Mouse (Mus musculus): ENCODE measurements around the gene Prrg1. TPM values are rescaled to one million over a fixed set of nuclear protein-coding genes. Genes with fewer than 3 reads are reported as not detected.

Gene Prrg1
- polyA plus RNA-seq (2014; fragmentation: Illumina TruSeq; extraction: RNeasy Lipid Tissue Mini Kit (QIAGEN cat#74804); ENCODE audit: low replicate concordance), result 4.5 TPM

DNA sequence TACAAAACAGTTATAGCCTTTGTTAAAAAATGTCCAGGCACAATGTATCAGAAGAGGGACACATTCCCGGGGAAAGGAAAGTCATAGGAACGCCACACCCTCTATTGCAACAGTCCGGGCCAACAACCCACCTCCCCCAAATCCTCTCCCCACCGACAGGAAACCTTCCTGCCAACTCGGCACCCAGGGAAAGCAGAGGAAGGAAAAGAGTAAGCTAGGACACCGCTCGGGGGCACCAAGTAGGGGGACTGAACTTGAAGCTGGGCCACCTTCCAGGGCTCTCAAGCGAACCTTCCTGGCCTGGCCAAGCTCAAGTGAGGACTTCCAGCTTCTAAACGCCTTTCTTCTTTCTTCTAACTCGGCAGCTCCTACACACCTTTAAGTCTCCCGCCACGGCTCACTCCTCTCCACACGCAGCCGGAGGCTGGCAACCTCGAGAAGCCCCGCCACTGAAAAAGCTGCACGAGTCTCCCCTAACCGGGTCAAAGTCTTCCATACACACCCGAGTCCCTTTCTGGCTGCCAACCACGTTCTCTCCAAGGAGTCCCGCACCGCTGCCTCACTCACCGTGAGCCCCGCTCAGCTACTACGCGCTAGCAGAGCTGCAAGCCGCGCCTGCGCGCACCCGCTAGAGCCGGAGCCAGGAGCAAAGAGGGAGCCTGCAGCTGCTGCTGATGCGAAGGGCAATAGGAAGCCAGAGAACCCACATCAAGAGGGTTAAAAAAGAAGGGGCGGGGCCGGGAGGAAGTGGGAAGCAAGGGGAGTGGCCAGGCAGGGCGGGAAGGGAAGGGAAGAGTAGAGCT is at the start of gene Prrg1:
TSS of gene Prrg1 (minus strand) at position 695 of the 803 bp plus-strand sequence.

Other genes with a start within 250 kb of the Prrg1 start
- gene 4930480E11Rik, start 214.3 kb downstream of the Prrg1 start, polyA plus RNA-seq (2014; fragmentation: Illumina TruSeq; extraction: RNeasy Lipid Tissue Mini Kit (QIAGEN cat#74804); ENCODE audit: low replicate concordance), result not detected
- gene Fam47c, start 153.9 kb upstream of the Prrg1 start, polyA plus RNA-seq (2014; fragmentation: Illumina TruSeq; extraction: RNeasy Lipid Tissue Mini Kit (QIAGEN cat#74804); ENCODE audit: low replicate concordance), result not detected

Data from small intestine, adult 10 weeks (tissue).